Mouse (Mus musculus): ENCODE results near the gene Adsl. TPM values are rescaled to one million over a fixed set of nuclear protein-coding genes. Genes with fewer than 3 reads are reported as not detected.

The Adsl gene
- polyA plus RNA-seq, 1 experiment, result 41.0 TPM

- no peaks in the 10 kb centered on the region for H3K27me3 ChIP-seq (ENCODE audit: control insufficient read depth, insufficient read depth, low read length)
- H3K36me3 ChIP-seq (ENCODE audit: control insufficient read depth, insufficient read depth, low read length), result no peaks in the 10 kb centered on the region
- no peak for TF ChIP-seq CTCF (IDR thresholded peaks at IDR 0.05; ENCODE audit: control insufficient read depth, insufficient read depth, insufficient replicate concordance, low read depth, low read length)
- TF ChIP-seq POLR2A (IDR thresholded peaks at IDR 0.05; ENCODE audit: control insufficient read depth, low read depth, low read length), result no peak
- no peak overlapping the region for H3K27ac ChIP-seq (ENCODE audit: control insufficient read depth, insufficient read depth, low read depth, low read length)
- no peaks in the 10 kb centered on the region for H3K4me1 ChIP-seq (ENCODE audit: control insufficient read depth, insufficient read depth, low read length)
- H3K4me3 ChIP-seq (ENCODE audit: control insufficient read depth, low read depth, low read length), result no peak overlapping the region
Observed at GRCm38 (mm10) chr15:81007339-81007738, 59.0 kb downstream of the Adsl start.

- Histone ChIP-seq H3K27me3 (ENCODE audit: control insufficient read depth, insufficient read depth, low read length) (no peaks in the 10 kb centered on the region), H3K36me3 (ENCODE audit: control insufficient read depth, insufficient read depth, low read length) (no peaks in the 10 kb centered on the region), H3K4me3 (ENCODE audit: control insufficient read depth, low read depth, low read length) (no peak overlapping the region), H3K27ac (ENCODE audit: control insufficient read depth, insufficient read depth, low read depth, low read length) (no peak overlapping the region), H3K4me1 (ENCODE audit: control insufficient read depth, insufficient read depth, low read length) (no peaks in the 10 kb centered on the region)
- TF ChIP-seq CTCF (IDR thresholded peaks at IDR 0.05; ENCODE audit: control insufficient read depth, insufficient read depth, insufficient replicate concordance, low read depth, low read length), result no peak
- no peak for TF ChIP-seq POLR2A (IDR thresholded peaks at IDR 0.05; ENCODE audit: control insufficient read depth, low read depth, low read length)
Observed at GRCm38 (mm10) chr15:81007905-81008304, 59.6 kb downstream of the Adsl start.

- no peak overlapping the region for H3K4me3 ChIP-seq (ENCODE audit: control insufficient read depth, low read depth, low read length)
- H3K27ac ChIP-seq (ENCODE audit: control insufficient read depth, insufficient read depth, low read depth, low read length), result no peak overlapping the region
- TF ChIP-seq POLR2A (IDR thresholded peaks at IDR 0.05; ENCODE audit: control insufficient read depth, low read depth, low read length), result no peak
- peak; percentile 22; the same call in 1 of the 2 replicates for TF ChIP-seq CTCF (IDR thresholded peaks at IDR 0.05; ENCODE audit: control insufficient read depth, insufficient read depth, insufficient replicate concordance, low read depth, low read length)
- H3K27me3 ChIP-seq (ENCODE audit: control insufficient read depth, insufficient read depth, low read length), result no peaks in the 10 kb centered on the region
- no peaks in the 10 kb centered on the region for H3K4me1 ChIP-seq (ENCODE audit: control insufficient read depth, insufficient read depth, low read length)
- no peaks in the 10 kb centered on the region for H3K36me3 ChIP-seq (ENCODE audit: control insufficient read depth, insufficient read depth, low read length)
Observed at GRCm38 (mm10) chr15:81008689-81009123, 60.4 kb downstream of the Adsl start.

DNA sequence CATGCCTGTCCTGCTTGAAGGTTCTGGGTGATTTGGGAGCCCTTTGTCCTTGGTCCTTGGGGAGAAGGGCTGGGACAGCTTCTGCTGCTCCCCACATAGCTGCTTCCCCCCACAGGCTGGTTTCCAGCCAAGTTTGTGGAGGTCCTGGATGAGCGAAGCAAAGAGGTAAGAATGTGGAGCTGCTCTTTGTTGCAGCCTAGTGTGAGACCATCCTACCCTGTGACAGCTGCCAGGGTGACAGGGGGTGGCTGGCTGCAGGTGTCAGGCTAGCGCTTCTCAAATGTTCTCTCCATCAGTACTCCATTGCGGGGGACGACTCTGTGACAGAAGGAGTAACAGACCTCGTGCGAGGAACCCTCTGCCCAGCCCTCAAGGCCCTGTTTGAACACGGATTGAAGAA lies 61.8 kb downstream of the Adsl start:
- Histone ChIP-seq H3K36me3 (ENCODE audit: control insufficient read depth, insufficient read depth, low read length) (no peaks in the 10 kb centered on the region), H3K27ac (ENCODE audit: control insufficient read depth, insufficient read depth, low read depth, low read length) (no peak overlapping the region), H3K4me1 (ENCODE audit: control insufficient read depth, insufficient read depth, low read length) (no peaks in the 10 kb centered on the region), H3K27me3 (ENCODE audit: control insufficient read depth, insufficient read depth, low read length) (no peaks in the 10 kb centered on the region), H3K4me3 (ENCODE audit: control insufficient read depth, low read depth, low read length) (no peak overlapping the region)
- TF ChIP-seq CTCF (IDR thresholded peaks at IDR 0.05; ENCODE audit: control insufficient read depth, insufficient read depth, insufficient replicate concordance, low read depth, low read length) (no peak), POLR2A (IDR thresholded peaks at IDR 0.05; ENCODE audit: control insufficient read depth, low read depth, low read length) (no peak)

DNA sequence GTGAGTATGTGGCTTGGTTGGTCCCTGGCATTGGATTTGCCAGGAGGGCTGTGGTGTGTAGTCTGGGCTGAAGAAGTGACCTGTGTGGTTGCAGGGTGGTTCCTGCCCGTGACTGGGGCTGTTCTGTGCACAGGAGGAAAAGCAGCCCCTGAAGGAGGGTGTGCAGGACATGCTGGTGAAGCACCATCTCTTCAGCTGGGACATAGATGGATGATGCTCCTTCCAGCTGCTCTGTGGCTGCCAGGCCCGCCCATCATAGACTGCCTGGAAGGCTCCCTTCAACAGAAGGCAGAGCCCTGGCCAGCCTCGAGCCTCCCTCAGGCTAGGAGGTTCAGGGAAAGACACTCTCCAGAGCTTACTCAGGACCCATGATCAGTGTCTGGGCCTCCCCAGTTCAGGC lies 63.2 kb downstream of the Adsl start:
- Histone ChIP-seq H3K36me3 (ENCODE audit: control insufficient read depth, insufficient read depth, low read length) (no peaks in the 10 kb centered on the region; the same call in 1 of the 2 replicates), H3K4me3 (ENCODE audit: control insufficient read depth, low read depth, low read length) (no peak overlapping the region), H3K27ac (ENCODE audit: control insufficient read depth, insufficient read depth, low read depth, low read length) (no peak overlapping the region), H3K4me1 (ENCODE audit: control insufficient read depth, insufficient read depth, low read length) (no peaks in the 10 kb centered on the region), H3K27me3 (ENCODE audit: control insufficient read depth, insufficient read depth, low read length) (no peaks in the 10 kb centered on the region)
- TF ChIP-seq CTCF (IDR thresholded peaks at IDR 0.05; ENCODE audit: control insufficient read depth, insufficient read depth, insufficient replicate concordance, low read depth, low read length) (no peak), POLR2A (IDR thresholded peaks at IDR 0.05; ENCODE audit: control insufficient read depth, low read depth, low read length) (no peak)

GRCm38 (mm10) chr15:81012359-81012758 lies 64.1 kb downstream of the Adsl start:
- Histone ChIP-seq H3K4me3 (ENCODE audit: control insufficient read depth, low read depth, low read length) (no peak overlapping the region), H3K4me1 (ENCODE audit: control insufficient read depth, insufficient read depth, low read length) (no peaks in the 10 kb centered on the region), H3K27ac (ENCODE audit: control insufficient read depth, insufficient read depth, low read depth, low read length) (no peak overlapping the region), H3K27me3 (ENCODE audit: control insufficient read depth, insufficient read depth, low read length) (no peaks in the 10 kb centered on the region), H3K36me3 (ENCODE audit: control insufficient read depth, insufficient read depth, low read length) (no peaks in the 10 kb centered on the region; the same call in 1 of the 2 replicates)
- TF ChIP-seq POLR2A (IDR thresholded peaks at IDR 0.05; ENCODE audit: control insufficient read depth, low read depth, low read length) (no peak), CTCF (IDR thresholded peaks at IDR 0.05; ENCODE audit: control insufficient read depth, insufficient read depth, insufficient replicate concordance, low read depth, low read length) (no peak)

DNA sequence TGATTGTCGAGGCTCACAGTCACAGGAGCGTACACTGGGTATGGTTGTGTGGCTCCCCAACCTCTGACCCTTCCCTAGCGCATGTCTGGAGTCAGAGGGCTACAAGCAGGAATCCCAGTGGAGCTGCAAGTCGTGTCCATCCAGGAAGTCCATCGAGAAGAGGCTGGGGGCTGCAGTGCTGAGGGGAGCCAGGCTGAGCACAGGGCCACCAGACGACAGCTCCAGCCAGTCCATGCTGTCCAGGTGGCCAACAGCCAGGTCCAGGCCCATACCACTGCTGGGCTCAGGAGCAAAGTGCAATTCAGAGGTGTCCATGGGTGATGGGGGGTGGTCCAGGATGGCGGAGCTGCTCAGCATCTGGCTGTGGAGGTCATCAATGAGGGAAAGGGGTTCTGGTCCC lies 64.9 kb downstream of the Adsl start:
- H3K4me1 ChIP-seq (ENCODE audit: control insufficient read depth, insufficient read depth, low read length), result no peaks in the 10 kb centered on the region
- H3K27ac ChIP-seq (ENCODE audit: control insufficient read depth, insufficient read depth, low read depth, low read length), result no peak overlapping the region
- no peak overlapping the region for H3K4me3 ChIP-seq (ENCODE audit: control insufficient read depth, low read depth, low read length)
- no peak for TF ChIP-seq CTCF (IDR thresholded peaks at IDR 0.05; ENCODE audit: control insufficient read depth, insufficient read depth, insufficient replicate concordance, low read depth, low read length)
- TF ChIP-seq POLR2A (IDR thresholded peaks at IDR 0.05; ENCODE audit: control insufficient read depth, low read depth, low read length), result no peak
- no peaks in the 10 kb centered on the region for H3K27me3 ChIP-seq (ENCODE audit: control insufficient read depth, insufficient read depth, low read length)
- H3K36me3 ChIP-seq (ENCODE audit: control insufficient read depth, insufficient read depth, low read length), result no peaks in the 10 kb centered on the region; the same call in 1 of the 2 replicates
